Mouse (Mus musculus): ENCODE measurements around the gene Ankrd6.

- TF ChIP-seq POLR2A (IDR thresholded peaks at IDR 0.05; ENCODE audit: low read depth, low read length) (no peak), CTCF (IDR thresholded peaks at IDR 0.05; ENCODE audit: extremely low read depth, insufficient read depth, insufficient read length, insufficient replicate concordance) (no peak)
These were observed 32.1 kb downstream of the Ankrd6 start for GRCm38 (mm10) chr4:32918571-32918970.
